In the genomic region with DNA sequence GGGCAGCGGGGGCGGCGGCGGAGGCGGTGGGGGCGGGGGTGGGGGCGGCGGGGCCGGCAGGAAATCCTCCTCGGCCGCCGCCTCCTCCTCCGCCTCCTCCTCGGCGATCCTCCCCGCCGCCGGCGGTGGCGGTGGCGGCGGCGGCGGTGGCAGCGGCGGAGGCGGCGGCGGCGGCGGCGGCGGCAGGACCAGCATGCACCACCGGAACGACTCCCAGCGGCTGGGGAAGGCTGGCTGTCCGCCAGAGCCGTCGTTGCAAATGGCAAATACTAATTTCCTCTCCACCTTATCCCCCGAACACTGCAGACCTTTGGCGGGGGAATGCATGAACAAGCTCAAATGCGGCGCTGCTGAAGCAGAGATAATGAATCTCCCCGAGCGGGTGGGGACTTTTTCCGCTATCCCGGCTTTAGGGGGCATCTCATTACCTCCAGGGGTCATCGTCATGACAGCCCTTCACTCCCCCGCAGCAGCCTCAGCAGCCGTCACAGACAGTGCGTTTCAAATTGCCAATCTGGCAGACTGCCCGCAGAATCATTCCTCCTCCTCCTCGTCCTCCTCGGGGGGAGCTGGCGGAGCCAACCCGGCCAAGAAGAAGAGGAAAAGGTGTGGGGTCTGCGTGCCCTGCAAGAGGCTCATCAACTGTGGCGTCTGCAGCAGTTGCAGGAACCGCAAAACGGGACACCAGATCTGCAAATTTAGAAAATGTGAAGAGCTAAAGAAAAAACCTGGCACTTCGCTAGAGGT, we compare ENCODE assay signal across 8 mouse cellular contexts. TPM values are rescaled to one million over a fixed set of nuclear protein-coding genes. Genes with fewer than 3 reads are reported as not detected.
DNase-seq lines count a peak whose midpoint lies in the region; ATAC-seq lines count a peak whose summit lies in the region.

No protein-coding gene starts in this region.

- H3K9me3 ChIP-seq in forebrain, embryonic 12.5 days: no peaks in the 10 kb centered on the region
- no peaks in the 10 kb centered on the region for H3K9me3 ChIP-seq in heart, embryonic 15.5 days (replicated peaks)
- no peaks in the 10 kb centered on the region for H3K9me3 ChIP-seq in liver, embryonic 11.5 days (ENCODE audit: control insufficient read depth, low read length)
- no peaks in the 10 kb centered on the region for H3K9me3 ChIP-seq in neural tube, embryonic 11.5 days (ENCODE audit: control insufficient read depth, low read length)

- H3K27ac ChIP-seq in forebrain, embryonic 12.5 days: peak overlapping the region; percentile 100
- peak overlapping the region; percentile 86 for H3K27ac ChIP-seq in heart, embryonic 15.5 days
- H3K27ac ChIP-seq in liver, embryonic 11.5 days (ENCODE audit: low read depth, low read length): peak overlapping the region; percentile 85
- peak overlapping the region; percentile 98 for H3K27ac ChIP-seq in neural tube, embryonic 11.5 days (ENCODE audit: low read depth, low read length)

- peak overlapping the region; percentile 75 for H3K4me2 ChIP-seq in forebrain, embryonic 12.5 days
- H3K4me2 ChIP-seq in heart, embryonic 15.5 days: peak overlapping the region; percentile 86
- peak overlapping the region; percentile 87 for H3K4me2 ChIP-seq in liver, embryonic 11.5 days
- peak overlapping the region; percentile 78 for H3K4me2 ChIP-seq in neural tube, embryonic 11.5 days (ENCODE audit: low read depth)

- peak overlapping the region; percentile 87 for H3K9ac ChIP-seq in forebrain, embryonic 12.5 days
- peak overlapping the region; percentile 51 for H3K9ac ChIP-seq in heart, embryonic 15.5 days
- peak overlapping the region; percentile 57 for H3K9ac ChIP-seq in liver, embryonic 11.5 days (ENCODE audit: low read depth, low read length)
- H3K9ac ChIP-seq in neural tube, embryonic 11.5 days (ENCODE audit: low read length): peak overlapping the region; percentile 80

- H3K27me3 ChIP-seq in forebrain, embryonic 12.5 days: no peaks in the 10 kb centered on the region
- no peaks in the 10 kb centered on the region for H3K27me3 ChIP-seq in heart, embryonic 15.5 days
- peaks cover 32% of the 10 kb centered on the region for H3K27me3 ChIP-seq in liver, embryonic 11.5 days (replicated peaks; ENCODE audit: control insufficient read depth, insufficient read depth, low read length)
- no peaks in the 10 kb centered on the region for H3K27me3 ChIP-seq in neural tube, embryonic 11.5 days (ENCODE audit: control insufficient read depth, insufficient read depth, low read length)

- WGBS in forebrain, embryonic 12.5 days: under 1% methylated on average over 26 of the region's 61 CpGs
- under 1% methylated on average over 34 of the region's 61 CpGs for WGBS in heart, embryonic 15.5 days
- WGBS in liver, embryonic 11.5 days: under 1% methylated on average over 37 of the region's 61 CpGs
- WGBS in neural tube, embryonic 11.5 days: 0% methylated on average over 25 of the region's 61 CpGs

- H3K4me1 ChIP-seq in forebrain, embryonic 12.5 days: peaks cover 37% of the 10 kb centered on the region
- peaks cover 13% of the 10 kb centered on the region for H3K4me1 ChIP-seq in heart, embryonic 15.5 days (replicated peaks)
- no peaks in the 10 kb centered on the region for H3K4me1 ChIP-seq in liver, embryonic 11.5 days (replicated peaks; ENCODE audit: control insufficient read depth, insufficient read depth, low read length)
- H3K4me1 ChIP-seq in neural tube, embryonic 11.5 days (ENCODE audit: control insufficient read depth, insufficient read depth, low read length): peaks cover 9% of the 10 kb centered on the region; the same call in 1 of the 2 replicates

- H3K36me3 ChIP-seq in forebrain, embryonic 12.5 days (replicated peaks): no peaks in the 10 kb centered on the region
- no peaks in the 10 kb centered on the region for H3K36me3 ChIP-seq in heart, embryonic 15.5 days
- H3K36me3 ChIP-seq in liver, embryonic 11.5 days (ENCODE audit: control insufficient read depth, insufficient read depth, low read length): no peaks in the 10 kb centered on the region
- H3K36me3 ChIP-seq in neural tube, embryonic 11.5 days (ENCODE audit: control insufficient read depth, insufficient read depth, low read length): no peaks in the 10 kb centered on the region

- H3K4me3 ChIP-seq in forebrain, embryonic 12.5 days (replicated peaks): peak overlapping the region; percentile 79
- H3K4me3 ChIP-seq in heart, embryonic 15.5 days: peak overlapping the region; percentile 63
- H3K4me3 ChIP-seq in liver, embryonic 11.5 days (ENCODE audit: low read depth, low read length): peak overlapping the region; percentile 69
- H3K4me3 ChIP-seq in neural tube, embryonic 11.5 days (ENCODE audit: low read depth, low read length): peak overlapping the region; percentile 64

- ATAC-seq in forebrain, embryonic 12.5 days (ENCODE audit: low FRiP score): peak; percentile 36
- peak; percentile 16; the same call in 1 of the 2 replicates for ATAC-seq in heart, embryonic 15.5 days (replicated peaks; ENCODE audit: insufficient number of reproducible peaks, insufficient read depth, low FRiP score, low read depth)
- ATAC-seq in liver, embryonic 11.5 days (replicated peaks; ENCODE audit: low FRiP score): peak; percentile 43
- ATAC-seq in neural tube, embryonic 11.5 days (ENCODE audit: insufficient read depth, low FRiP score, low TSS enrichment): peak; percentile 45

- DNase-seq in 416B (ENCODE audit: low read depth): peak; percentile 60
- DNase-seq in brain, adult 2 months (ENCODE audit: low read depth, low spot score): peak; percentile 89
- peak; percentile 82 for DNase-seq in kidney, postnatal 10 days
- peak; percentile 61 for DNase-seq in liver, embryonic 11.5 days (ENCODE audit: low spot score)
- DNase-seq in neural tube, embryonic 11.5 days (ENCODE audit: low spot score): peak; percentile 85
- peak; percentile 84 for DNase-seq in testis, postnatal 10 days (ENCODE audit: low spot score)

RNA-seq across cellular contexts. Expression of a gene that starts 3.9 kb away (rescaled TPM):
- polyA plus RNA-seq in forebrain, embryonic 12.5 days (2016; fragmentation: Nextera tagmentation; extraction: Ambion mirVana): 20.9 and 25.5 TPM in 2 replicates
- 2.6 and 3.8 TPM in 2 replicates for polyA plus RNA-seq in heart, embryonic 15.5 days (2015; fragmentation: Nextera tagmentation; extraction: Ambion mirVana)
- polyA plus RNA-seq in liver, embryonic 11.5 days (2014; fragmentation: Nextera tagmentation; extraction: Ambion mirVana): 2.5 and 3.8 TPM in 2 replicates
- 25.2 and 26.6 TPM in 2 replicates for polyA plus RNA-seq in neural tube, embryonic 11.5 days (2014; fragmentation: Nextera tagmentation; extraction: Ambion mirVana)

Comparison
In these comparisons a context has a peak if more than half of its experiments do, and no peak if none do; other contexts are left out.
1. Peak in every context shown above with its lines: DNase-seq, ATAC-seq, H3K4me3 ChIP-seq and H3K27ac ChIP-seq.